Mouse (Mus musculus) gastrocnemius, postnatal 4 days (tissue): ENCODE data around the gene Anapc13. TPM values are rescaled to one million over a fixed set of nuclear protein-coding genes. Genes with fewer than 3 reads are reported as not detected.

ENCODE experiments used
- DNase-seq, 2 experiments: peaks; one replicate each; pipeline ENCODE4 v3.0.0; 2021 to 2022; ENCODE audit warnings: low spot score in 2 of 2, mixed read lengths in 2 of 2
- total RNA-seq, 2 experiments: library from RNA; stranded (reverse); gene quantifications; 2 replicates each; pipeline ENCODE4 v1.2.3; 2021

The Anapc13 gene
- total RNA-seq, 2 experiments from 2014 or later, result 200 to 212 TPM

- DNase-seq, result no peak
Observed at GRCm38 (mm10) chr9:102627442-102627841, 1.3 kb downstream of the Anapc13 start.

- no peak for DNase-seq
Observed at GRCm38 (mm10) chr9:102629052-102629451, 3.0 kb downstream of the Anapc13 start.

- DNase-seq, result no peak
Observed at GRCm38 (mm10) chr9:102631589-102632147, 5.6 kb downstream of the Anapc13 start.

GRCm38 (mm10) chr9:102632173-102632572 is 6.1 kb downstream of the Anapc13 start:
- DNase-seq, result peak in 1 of 2 experiments; percentile 44

GRCm38 (mm10) chr9:102632923-102633537 is 6.9 kb downstream of the Anapc13 start:
- peak in 1 of 2 experiments; percentile 58 for DNase-seq

GRCm38 (mm10) chr9:102634453-102634852 is 8.4 kb downstream of the Anapc13 start:
- DNase-seq, result no peak

GRCm38 (mm10) chr9:102636553-102636952 is 10.5 kb downstream of the Anapc13 start:
- DNase-seq, result peak in 1 of 2 experiments; percentile 63

- no peak for DNase-seq
Observed at GRCm38 (mm10) chr9:102637115-102637514, 11.0 kb downstream of the Anapc13 start.

GRCm38 (mm10) chr9:102638963-102639362 is 12.9 kb downstream of the Anapc13 start:
- no peak for DNase-seq

- no peak for DNase-seq
Observed at GRCm38 (mm10) chr9:102639510-102639909, 13.4 kb downstream of the Anapc13 start.

GRCm38 (mm10) chr9:102641531-102641930 is 15.4 kb downstream of the Anapc13 start:
- peak in 1 of 2 experiments; percentile 52 for DNase-seq

- DNase-seq, result peak in 1 of 2 experiments; percentile 62
Observed at GRCm38 (mm10) chr9:102643071-102643485, 17.0 kb downstream of the Anapc13 start.

GRCm38 (mm10) chr9:102643486-102644101 is 17.5 kb downstream of the Anapc13 start:
- peak; percentile 69 to 85 for DNase-seq

- DNase-seq, result no peak
Observed at GRCm38 (mm10) chr9:102645119-102645695, 19.1 kb downstream of the Anapc13 start.

- no peak for DNase-seq
Observed at GRCm38 (mm10) chr9:102647010-102647409, 20.9 kb downstream of the Anapc13 start.

- DNase-seq, result no peak
Observed at GRCm38 (mm10) chr9:102649917-102650527, 23.9 kb downstream of the Anapc13 start.

GRCm38 (mm10) chr9:102650637-102651036 is 24.5 kb downstream of the Anapc13 start:
- DNase-seq, result peak in 1 of 2 experiments; percentile 48

- DNase-seq, result no peak
Observed at GRCm38 (mm10) chr9:102651199-102651720, 25.2 kb downstream of the Anapc13 start.

GRCm38 (mm10) chr9:102656355-102657095 is 30.4 kb downstream of the Anapc13 start:
- no peak for DNase-seq

GRCm38 (mm10) chr9:102668115-102668514 is 42.0 kb downstream of the Anapc13 start:
- no peak for DNase-seq

GRCm38 (mm10) chr9:102668906-102669305 is 42.8 kb downstream of the Anapc13 start:
- DNase-seq, result no peak
